Mouse (Mus musculus) heart, adult 2 months (tissue): ENCODE results near the gene Ccdc40.

ENCODE experiments used
- CTCF ChIP-seq: fragments of 200-600 bp; IDR thresholded peaks from 2 replicates; pipeline ENCODE4 v1.8.1; 2022; ENCODE audit warnings: antibody characterized with exemption, mild to moderate bottlenecking, moderate library complexity
- EP300 ChIP-seq: fragments of 200-500 bp; IDR thresholded peaks from 2 replicates; pipeline ENCODE4 v1.6.1; 2011; ENCODE audit warnings: low read depth, low read length, control low read depth; ENCODE audit not compliant: insufficient read depth
- POLR2A ChIP-seq: fragments of 200-500 bp; IDR thresholded peaks from 2 replicates; pipeline ENCODE4 v1.6.1; 2011; ENCODE audit warnings: mild to moderate bottlenecking, low read depth, low read length, control low read depth; ENCODE audit not compliant: insufficient read depth

DNA sequence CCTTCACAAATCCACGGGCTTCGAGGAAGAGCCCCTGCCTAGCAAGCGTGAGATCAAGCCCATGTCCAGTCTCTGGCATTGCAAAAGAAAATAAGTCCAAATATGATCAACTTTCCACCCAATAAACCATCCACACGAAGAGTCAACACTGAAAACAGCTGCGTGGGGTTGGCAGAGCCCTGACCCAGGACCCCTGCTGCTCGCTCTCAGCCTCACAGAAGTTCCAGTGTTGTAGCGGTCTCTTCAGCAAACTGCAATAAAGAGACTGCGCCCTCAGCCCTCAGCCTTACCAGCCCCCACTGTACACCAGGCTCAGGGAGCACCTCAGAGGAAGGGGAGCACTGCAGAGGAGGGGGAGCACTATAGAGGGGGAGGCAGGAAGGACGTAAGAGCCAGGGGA lies 2.7 kb upstream of the Ccdc40 start:
- no peak for TF ChIP-seq POLR2A
- TF ChIP-seq CTCF: no peak
- TF ChIP-seq EP300: no peak
